Mouse (Mus musculus) embryonic fibroblast, embryonic 13.5 days (primary cell): ENCODE results near the gene Tpsb2.

Experiments
- CTCF ChIP-seq: IDR thresholded peaks from 2 replicates; pipeline ENCODE4 v1.5.1; 2011; ENCODE audit warnings: mild to moderate bottlenecking, control low read depth, low read length, moderate library complexity, borderline replicate concordance; ENCODE audit not compliant: insufficient read depth
- POLR2A ChIP-seq: IDR thresholded peaks from 2 replicates; pipeline ENCODE4 v1.6.1; 2011; ENCODE audit warnings: low read depth, mild to moderate bottlenecking, control low read depth, low read length, moderate library complexity

DNA sequence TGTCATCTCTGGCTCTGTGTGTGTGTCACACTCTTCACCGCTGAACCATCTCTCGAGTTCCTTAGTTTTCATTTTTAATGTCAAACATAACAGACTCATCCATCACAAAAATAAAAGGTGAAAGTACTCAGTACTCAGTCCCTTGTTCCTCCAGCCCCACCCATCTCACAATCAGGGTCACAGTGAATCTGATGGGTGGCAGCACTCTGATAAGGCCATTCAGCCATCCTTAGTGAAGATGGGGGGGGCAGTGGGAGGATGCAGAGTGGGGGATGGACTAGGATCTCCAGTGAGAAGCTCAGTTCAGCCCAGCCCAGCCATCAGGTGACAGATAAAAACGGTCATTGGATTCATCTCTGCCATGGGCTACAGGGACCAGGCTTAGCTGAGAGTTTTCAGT, 2.9 kb downstream of the Tpsb2 start, which contains the start of gene Tpsg1:
- TF ChIP-seq CTCF (no peak), POLR2A (no peak)
